Mouse (Mus musculus): ENCODE results near the gene Sema3f. TPM values are rescaled to one million over a fixed set of nuclear protein-coding genes. Genes with fewer than 3 reads are reported as not detected.

The Sema3f gene
- 19.7 and 21.3 TPM in 2 replicates for polyA plus RNA-seq (2015; fragmentation: Nextera tagmentation; extraction: Ambion mirVana)

DNA sequence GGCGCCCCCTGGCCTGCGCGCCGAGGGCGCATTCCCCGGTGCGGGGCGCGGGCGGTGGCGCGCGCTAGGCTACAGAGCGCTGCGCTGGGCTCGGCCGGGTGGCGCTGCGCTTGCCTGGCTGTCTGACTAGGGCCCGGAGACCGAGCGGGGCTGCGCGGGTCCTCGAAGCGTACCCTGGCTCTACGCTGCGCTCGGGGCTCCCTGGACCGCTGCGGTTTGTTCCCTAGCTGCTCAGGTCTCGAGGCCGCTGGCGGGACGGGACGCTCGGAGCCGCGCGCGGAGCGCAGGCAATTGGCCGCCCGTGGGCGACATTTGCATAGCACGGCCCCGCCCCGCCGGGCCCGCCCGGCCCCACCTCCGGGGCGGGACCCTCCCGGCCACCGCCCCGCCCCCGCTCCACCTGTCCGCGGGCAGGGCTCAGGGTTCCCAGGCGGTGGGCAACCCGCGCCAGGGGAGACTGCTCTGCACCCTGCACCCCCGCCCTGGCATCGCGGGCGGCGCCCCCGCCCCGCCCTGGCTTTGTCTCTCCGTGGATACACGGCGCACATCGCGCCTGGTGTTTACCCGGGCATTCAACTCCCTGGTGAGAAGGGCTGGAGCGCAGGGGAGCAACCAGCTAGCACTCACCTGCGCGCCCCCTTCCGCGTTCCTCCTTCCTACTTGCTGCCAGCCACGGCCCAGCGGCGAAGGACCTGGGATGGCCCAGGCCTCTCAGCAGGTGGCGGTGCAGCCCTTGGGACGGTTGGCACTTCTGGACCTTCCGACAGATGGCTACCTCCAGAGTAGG lies at the start of gene Sema3f:
Gene Sema3f, minus strand, starts transcription at position 779 of the 787 bp plus-strand sequence.
- no peaks in the 10 kb centered on the region for H3K9me3 ChIP-seq
- peak within 1 kb of the TSS; percentile 93 for H3K9ac ChIP-seq
- H3K36me3 ChIP-seq: no peaks in the 10 kb centered on the region
- peak; percentile 81 for ATAC-seq (ENCODE audit: insufficient read depth, low FRiP score, low read depth)
- peaks cover 45% of the 10 kb centered on the region for H3K4me1 ChIP-seq
- peak within 1 kb of the TSS; percentile 94 for H3K27ac ChIP-seq
- peak within 1 kb of the TSS; percentile 93 for H3K4me2 ChIP-seq
- H3K4me3 ChIP-seq (replicated peaks): peak within 1 kb of the TSS; percentile 73
- under 1% methylated on average over 84 of the region's 86 CpGs for WGBS
- no peaks in the 10 kb centered on the region for H3K27me3 ChIP-seq (replicated peaks)

DNA sequence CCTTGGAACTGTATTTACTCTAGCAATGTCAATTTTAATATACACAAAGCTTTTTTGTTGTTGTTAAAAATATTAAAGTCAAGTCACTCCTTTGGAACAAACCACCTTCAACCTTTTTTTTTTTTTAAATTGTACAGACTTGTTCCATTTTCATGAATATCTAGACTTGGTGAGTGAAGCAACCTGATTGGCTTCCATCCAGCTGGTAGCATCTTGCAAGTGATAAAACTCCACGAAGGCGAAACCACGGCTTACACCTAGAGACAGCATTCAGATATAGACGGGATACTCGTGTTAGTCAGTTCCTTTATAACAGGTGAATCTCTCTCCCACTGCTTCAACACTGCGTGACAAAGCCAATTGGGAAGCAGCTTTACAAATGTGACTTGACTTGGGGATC lies 49.3 kb upstream of the Sema3f start:
- no peak overlapping the region for H3K27ac ChIP-seq
- no peaks in the 10 kb centered on the region for H3K27me3 ChIP-seq (replicated peaks)
- no peaks in the 10 kb centered on the region for H3K4me1 ChIP-seq
- no peak for ATAC-seq (ENCODE audit: insufficient read depth, low FRiP score, low read depth)
- H3K9ac ChIP-seq: no peak overlapping the region
- no peak overlapping the region for H3K4me2 ChIP-seq
- H3K9me3 ChIP-seq: no peaks in the 10 kb centered on the region
- H3K4me3 ChIP-seq (replicated peaks): no peak overlapping the region
- 92% methylated on average over 6 of the region's 6 CpGs for WGBS
- peaks cover 63% of the 10 kb centered on the region for H3K36me3 ChIP-seq

DNA sequence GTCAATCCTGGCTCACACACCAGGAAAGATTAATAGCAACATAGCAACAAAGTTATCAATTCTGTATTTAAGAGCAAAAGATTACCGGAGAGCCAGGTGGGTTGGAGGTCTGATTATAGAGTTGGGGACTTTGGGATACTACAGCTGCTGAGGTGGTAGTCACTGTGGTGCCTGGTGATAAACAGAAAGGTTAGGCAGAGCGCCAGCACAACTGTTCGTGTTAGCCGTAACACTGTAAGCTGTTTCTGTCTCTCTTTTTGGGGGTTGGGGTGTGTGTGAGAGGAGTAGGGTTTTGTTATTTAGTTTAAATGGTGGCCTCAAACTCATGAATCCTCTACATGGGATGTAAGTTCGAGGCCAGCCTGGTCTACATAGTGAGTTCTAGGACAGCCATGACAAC lies 40.1 kb upstream of the Sema3f start:
- no peak overlapping the region for H3K4me3 ChIP-seq (replicated peaks)
- peaks cover 83% of the 10 kb centered on the region for H3K36me3 ChIP-seq
- H3K9me3 ChIP-seq: no peaks in the 10 kb centered on the region
- H3K27ac ChIP-seq: no peak overlapping the region
- H3K9ac ChIP-seq: no peak overlapping the region
- no peak overlapping the region for H3K4me2 ChIP-seq
- H3K27me3 ChIP-seq (replicated peaks): no peaks in the 10 kb centered on the region
- H3K4me1 ChIP-seq: no peaks in the 10 kb centered on the region
- no peak for ATAC-seq (ENCODE audit: insufficient read depth, low FRiP score, low read depth)
- WGBS: 89% methylated on average over 5 of the region's 5 CpGs

DNA sequence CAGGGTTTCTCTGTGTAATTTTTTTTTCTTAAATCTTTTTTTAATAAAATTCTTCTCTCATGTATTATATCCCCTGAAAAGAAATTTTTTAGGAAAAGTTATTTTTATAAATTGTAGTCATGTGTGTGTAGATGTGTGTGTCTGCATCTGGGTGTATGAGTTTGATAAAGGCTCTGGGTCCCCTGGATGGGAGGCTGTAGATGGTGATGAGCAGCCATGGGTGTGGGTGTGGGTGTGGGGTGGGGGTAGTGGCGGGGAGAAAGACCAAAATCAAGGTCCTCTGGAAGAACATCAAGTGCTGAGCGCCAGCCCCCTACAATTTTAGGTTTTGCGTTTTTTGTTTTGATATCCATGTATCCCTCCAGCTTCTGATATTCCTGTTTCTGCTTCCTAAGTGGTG lies 37.8 kb upstream of the Sema3f start:
- Histone ChIP-seq H3K27ac (no peak overlapping the region), H3K36me3 (peaks cover 89% of the 10 kb centered on the region), H3K9ac (no peak overlapping the region), H3K9me3 (no peaks in the 10 kb centered on the region), H3K4me3 (replicated peaks) (no peak overlapping the region), H3K4me2 (no peak overlapping the region), H3K4me1 (no peaks in the 10 kb centered on the region), H3K27me3 (replicated peaks) (no peaks in the 10 kb centered on the region)
- no peak for ATAC-seq (ENCODE audit: insufficient read depth, low FRiP score, low read depth)
- WGBS: 94% methylated on average over 3 of the region's 3 CpGs

DNA sequence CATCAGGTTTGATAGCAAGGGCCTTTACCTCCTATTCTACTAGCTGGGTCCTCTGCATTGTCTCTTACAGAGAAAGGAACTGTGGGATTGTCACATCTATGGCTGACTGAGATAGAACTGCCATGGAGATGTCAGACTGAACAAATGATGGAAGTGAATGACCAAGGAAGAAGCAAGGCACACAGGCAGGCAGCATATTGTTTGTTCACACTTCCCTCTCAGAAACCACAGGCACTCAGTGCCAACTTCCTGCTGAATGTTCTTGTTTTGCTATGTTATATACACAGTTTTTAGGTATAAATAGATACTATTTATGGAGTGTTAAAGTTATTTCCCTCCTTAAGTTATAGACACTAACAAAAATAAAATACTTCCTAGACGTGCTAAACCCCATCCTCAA lies 37.0 kb upstream of the Sema3f start:
- no peak overlapping the region for H3K4me3 ChIP-seq (replicated peaks)
- no peak overlapping the region for H3K9ac ChIP-seq
- no peaks in the 10 kb centered on the region for H3K4me1 ChIP-seq
- H3K4me2 ChIP-seq: no peak overlapping the region
- no peaks in the 10 kb centered on the region for H3K27me3 ChIP-seq (replicated peaks)
- H3K36me3 ChIP-seq: peaks cover 91% of the 10 kb centered on the region
- no peaks in the 10 kb centered on the region for H3K9me3 ChIP-seq
- no peak for ATAC-seq (ENCODE audit: insufficient read depth, low FRiP score, low read depth)
- whole genome bisulfite sequencing: 92% methylated on average over 1 of the region's 1 CpGs
- no peak overlapping the region for H3K27ac ChIP-seq

DNA sequence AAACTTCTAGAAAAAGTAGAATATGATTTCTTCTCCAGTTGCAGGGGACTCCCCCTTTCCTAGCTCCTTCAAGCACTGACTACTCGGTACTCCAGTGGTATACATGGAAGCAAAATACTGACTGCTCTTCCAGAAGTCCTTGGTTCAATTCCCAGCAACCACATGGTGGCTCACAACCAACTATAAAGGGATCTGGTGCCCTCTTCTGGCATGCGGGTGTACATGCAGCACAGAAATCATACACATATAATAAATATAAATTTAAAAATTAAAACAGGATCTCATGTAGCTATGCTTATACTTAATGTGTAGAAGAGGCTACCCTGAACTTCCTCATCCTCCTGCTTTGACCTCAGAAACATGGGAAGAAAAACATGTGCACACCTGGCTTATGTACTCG lies 36.4 kb upstream of the Sema3f start:
- WGBS: 90% methylated on average over 3 of the region's 3 CpGs
- Histone ChIP-seq H3K9ac (no peak overlapping the region), H3K4me2 (no peak overlapping the region), H3K36me3 (peaks cover 91% of the 10 kb centered on the region), H3K4me1 (no peaks in the 10 kb centered on the region), H3K4me3 (replicated peaks) (no peak overlapping the region), H3K27ac (no peak overlapping the region), H3K9me3 (no peaks in the 10 kb centered on the region), H3K27me3 (replicated peaks) (no peaks in the 10 kb centered on the region)
- ATAC-seq (ENCODE audit: insufficient read depth, low FRiP score, low read depth): no peak

DNA sequence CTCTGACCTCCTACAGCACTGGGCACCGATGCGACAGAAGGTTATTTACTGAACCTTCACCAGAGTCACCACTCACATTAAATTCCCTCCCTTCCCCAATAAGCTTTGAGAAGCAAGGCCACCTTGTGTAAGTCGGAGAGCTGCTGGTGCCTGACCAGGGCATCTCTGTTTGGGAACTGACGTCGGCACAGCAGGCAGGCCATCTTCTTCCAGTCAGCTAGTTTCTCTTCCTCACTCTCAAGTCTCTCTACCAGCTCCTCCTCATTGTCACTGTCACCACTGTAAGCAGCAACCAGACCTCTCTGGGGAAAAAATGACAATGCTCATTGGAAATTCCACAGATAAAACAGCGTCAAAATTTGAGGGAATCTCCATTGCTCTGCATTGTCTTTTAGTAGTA lies 33.8 kb upstream of the Sema3f start:
- Histone ChIP-seq H3K9me3 (no peaks in the 10 kb centered on the region), H3K9ac (no peak overlapping the region), H3K36me3 (peaks cover 89% of the 10 kb centered on the region), H3K27me3 (replicated peaks) (no peaks in the 10 kb centered on the region), H3K4me1 (no peaks in the 10 kb centered on the region), H3K4me2 (no peak overlapping the region), H3K4me3 (replicated peaks) (no peak overlapping the region), H3K27ac (no peak overlapping the region)
- 86% methylated on average over 6 of the region's 6 CpGs for WGBS
- no peak for ATAC-seq (ENCODE audit: insufficient read depth, low FRiP score, low read depth)

DNA sequence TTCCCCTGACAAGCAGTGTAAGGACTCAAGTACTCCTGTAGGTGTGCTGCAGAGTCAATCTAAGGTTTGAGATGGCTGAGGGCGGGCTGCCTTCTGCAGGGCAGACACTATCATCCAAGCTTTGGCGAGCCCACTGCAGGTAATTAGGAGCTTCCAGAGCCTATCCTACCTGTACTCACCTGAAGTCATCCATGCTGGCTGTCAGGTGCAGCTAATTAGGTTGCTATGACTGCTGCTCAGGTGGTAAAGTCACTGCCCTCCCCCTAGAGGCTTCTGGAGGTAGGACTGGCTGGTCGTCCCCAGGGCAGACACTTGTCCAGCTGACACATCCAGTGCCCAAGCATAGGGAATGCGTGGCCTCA lies 28.5 kb upstream of the Sema3f start:
- 52% methylated on average over 4 of the region's 4 CpGs for WGBS
- Histone ChIP-seq H3K9ac (no peak overlapping the region), H3K27ac (no peak overlapping the region), H3K4me2 (no peak overlapping the region), H3K4me1 (peaks cover 35% of the 10 kb centered on the region), H3K27me3 (replicated peaks) (no peaks in the 10 kb centered on the region), H3K36me3 (peaks cover 44% of the 10 kb centered on the region), H3K9me3 (no peaks in the 10 kb centered on the region), H3K4me3 (replicated peaks) (no peak overlapping the region)
- 0 out of 2 replicates have a peak, but pooled peaks have one; percentile 8 for ATAC-seq (ENCODE audit: insufficient read depth, low FRiP score, low read depth)

DNA sequence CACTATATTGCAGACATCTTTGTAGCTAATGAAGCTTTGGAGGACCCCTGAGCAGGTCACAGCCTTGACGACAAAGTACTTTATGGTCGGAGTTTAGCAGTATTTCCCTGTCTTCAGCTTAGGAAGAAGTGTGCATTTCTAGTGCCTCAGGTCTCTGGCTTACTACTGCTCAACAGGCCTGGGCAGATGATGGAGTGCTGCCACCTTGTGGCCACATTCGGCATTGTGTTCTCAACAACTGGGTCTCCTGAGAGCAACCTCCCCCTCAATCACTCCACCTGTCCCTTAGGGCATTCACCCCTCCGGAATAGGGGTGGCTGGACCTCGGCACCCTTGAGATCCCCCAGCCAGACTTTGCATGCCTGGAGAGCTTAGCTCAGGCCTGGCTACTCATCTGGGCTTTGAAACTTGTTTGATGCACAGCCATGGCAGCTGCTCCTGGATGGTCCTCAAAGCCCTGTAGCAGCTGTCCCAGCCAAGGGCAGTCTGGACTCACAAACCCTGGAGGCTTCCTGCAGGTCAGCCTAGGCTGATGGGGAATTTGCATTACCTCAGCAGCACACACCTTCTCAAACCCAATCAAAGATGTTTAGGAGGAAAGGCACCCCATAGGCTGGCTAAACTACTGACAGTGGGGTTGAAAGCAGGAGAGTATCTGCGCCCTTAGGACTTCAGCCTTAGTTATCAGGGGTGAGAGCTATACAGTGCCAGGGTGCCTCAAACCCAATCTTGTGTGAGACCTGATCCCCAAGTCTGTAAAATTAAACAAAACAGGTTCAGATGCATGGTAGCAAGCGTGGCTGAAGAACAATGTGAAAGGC lies 28.0 kb upstream of the Sema3f start:
- Histone ChIP-seq H3K27ac (peak overlapping the region; percentile 38; the same call in 1 of the 2 replicates), H3K4me3 (replicated peaks) (no peak overlapping the region), H3K27me3 (replicated peaks) (no peaks in the 10 kb centered on the region), H3K4me2 (no peak overlapping the region), H3K36me3 (peaks cover 38% of the 10 kb centered on the region), H3K4me1 (peaks cover 35% of the 10 kb centered on the region), H3K9ac (no peak overlapping the region), H3K9me3 (no peaks in the 10 kb centered on the region)
- WGBS: 20% methylated on average over 7 of the region's 7 CpGs
- peak; percentile 37 for ATAC-seq (ENCODE audit: insufficient read depth, low FRiP score, low read depth)

DNA sequence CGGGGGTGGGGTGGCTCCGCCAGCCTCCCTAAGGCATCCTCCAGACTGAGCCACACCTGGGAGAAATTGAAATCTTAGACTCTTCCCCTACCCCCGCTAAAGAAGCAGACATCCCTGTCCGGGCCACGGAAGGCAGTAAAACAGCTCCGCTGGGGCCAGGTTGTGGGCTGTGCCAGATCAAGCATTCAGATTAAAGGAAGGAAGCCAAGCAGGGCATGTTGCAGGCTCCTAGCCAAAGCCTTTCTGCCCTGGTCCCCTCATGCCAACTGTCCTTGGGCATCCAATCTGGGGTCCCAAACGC lies 25.9 kb upstream of the Sema3f start:
- no peak for ATAC-seq (ENCODE audit: insufficient read depth, low FRiP score, low read depth)
- no peaks in the 10 kb centered on the region for H3K9me3 ChIP-seq
- peak overlapping the region; percentile 39 for H3K4me2 ChIP-seq
- H3K4me3 ChIP-seq (replicated peaks): no peak overlapping the region
- peaks cover 35% of the 10 kb centered on the region for H3K4me1 ChIP-seq
- H3K27ac ChIP-seq: no peak overlapping the region
- WGBS: under 1% methylated on average over 7 of the region's 7 CpGs
- H3K36me3 ChIP-seq: peaks cover 17% of the 10 kb centered on the region
- H3K27me3 ChIP-seq (replicated peaks): no peaks in the 10 kb centered on the region
- no peak overlapping the region for H3K9ac ChIP-seq

DNA sequence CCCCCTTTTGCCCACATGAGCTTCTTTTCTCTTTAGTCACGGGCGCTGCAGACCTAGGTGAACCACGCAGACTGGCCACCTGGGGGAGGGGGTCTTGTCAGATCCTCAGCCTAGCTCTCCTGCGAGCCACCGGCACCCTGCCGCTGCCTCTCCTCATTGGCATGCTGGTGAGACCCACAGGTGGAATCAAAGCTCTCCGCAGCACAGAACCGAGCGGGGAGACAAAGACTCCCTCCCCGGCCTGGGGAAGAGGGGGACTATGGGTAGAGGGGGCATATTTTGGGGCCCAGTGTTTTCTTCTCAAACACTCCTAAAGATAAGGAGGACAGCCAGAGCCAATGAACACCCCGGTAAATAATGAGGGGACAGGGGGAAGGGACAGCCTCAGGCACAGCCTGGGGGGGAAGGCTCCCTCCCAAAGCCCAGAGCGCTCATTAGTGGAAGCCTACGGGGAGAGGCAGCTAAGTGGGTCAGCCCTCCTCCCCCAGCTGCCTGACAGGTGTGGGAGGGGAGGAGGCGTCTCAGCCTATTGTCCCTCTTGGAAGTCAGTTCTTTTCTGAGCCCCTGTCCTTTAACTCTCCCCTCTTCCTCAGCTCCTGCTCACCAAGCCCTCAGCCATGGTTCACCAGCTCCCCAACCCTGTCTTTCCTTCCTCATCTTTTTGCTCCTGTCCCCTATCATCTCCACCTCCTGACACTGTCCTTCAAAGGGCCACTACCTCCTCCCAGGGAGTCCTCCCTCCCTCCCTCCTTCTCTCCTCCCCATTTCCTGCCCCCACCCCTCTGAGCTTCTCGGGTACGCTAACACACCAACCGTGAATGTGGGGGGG lies 25.3 kb upstream of the Sema3f start:
- WGBS: 12% methylated on average over 17 of the region's 17 CpGs
- no peak overlapping the region for H3K9ac ChIP-seq
- ATAC-seq (ENCODE audit: insufficient read depth, low FRiP score, low read depth): no peak

More for the DNA sequence above, 25.3 kb upstream of the Sema3f start:
- Histone ChIP-seq H3K9me3 (no peaks in the 10 kb centered on the region), H3K27ac (peak overlapping the region; percentile 37; the same call in 1 of the 2 replicates), H3K4me1 (peaks cover 35% of the 10 kb centered on the region), H3K4me3 (replicated peaks) (no peak overlapping the region), H3K36me3 (peaks cover 12% of the 10 kb centered on the region), H3K27me3 (replicated peaks) (no peaks in the 10 kb centered on the region), H3K4me2 (peak overlapping the region; percentile 39)
